Mouse (Mus musculus): ENCODE measurements around the gene Rnaseh1. TPM values are rescaled to one million over a fixed set of nuclear protein-coding genes. Genes with fewer than 3 reads are reported as not detected.

The Rnaseh1 gene
- polyA plus RNA-seq, 1 experiment from 2014 or later: 17.3 TPM

GRCm38 (mm10) chr12:28674038-28674720 lies 24.8 kb downstream of the Rnaseh1 start:
- Histone ChIP-seq H3K4me1 (replicated peaks) (peaks cover 9% of the 10 kb centered on the region), H3K36me3 (peaks cover 7% of the 10 kb centered on the region; the same call in 1 of the 2 replicates), H3K9me3 (replicated peaks) (no peaks in the 10 kb centered on the region), H3K9ac (no peak overlapping the region), H3K27ac (no peak overlapping the region), H3K27me3 (no peaks in the 10 kb centered on the region), H3K4me3 (no peak overlapping the region), H3K4me2 (no peak overlapping the region)
- no peak for ATAC-seq (replicated peaks; ENCODE audit: insufficient number of reproducible peaks, insufficient read depth, low FRiP score, low read depth)
- WGBS: 82% methylated on average over 10 of the region's 10 CpGs

GRCm38 (mm10) chr12:28675121-28675924 lies 25.9 kb downstream of the Rnaseh1 start, which contains the start of gene Adi1:
Adi1 (plus strand) TSS chr12:28675231.
- H3K4me2 ChIP-seq: peak within 1 kb of the TSS; percentile 67
- H3K4me3 ChIP-seq: peak within 1 kb of the TSS; percentile 72
- WGBS: 3% methylated on average over 53 of the region's 53 CpGs
- H3K9me3 ChIP-seq (replicated peaks): no peaks in the 10 kb centered on the region
- no peaks in the 10 kb centered on the region for H3K27me3 ChIP-seq
- peaks cover 9% of the 10 kb centered on the region for H3K4me1 ChIP-seq (replicated peaks)
- ATAC-seq (replicated peaks; ENCODE audit: insufficient number of reproducible peaks, insufficient read depth, low FRiP score, low read depth): peak; percentile 89
- H3K9ac ChIP-seq: peak within 1 kb of the TSS; percentile 72
- peak within 1 kb of the TSS; percentile 90 for H3K27ac ChIP-seq
- peaks cover 7% of the 10 kb centered on the region; the same call in 1 of the 2 replicates for H3K36me3 ChIP-seq

GRCm38 (mm10) chr12:28675925-28676209 lies 26.5 kb downstream of the Rnaseh1 start:
- Histone ChIP-seq H3K27me3 (no peaks in the 10 kb centered on the region), H3K9me3 (replicated peaks) (no peaks in the 10 kb centered on the region), H3K4me2 (peak overlapping the region; percentile 67), H3K36me3 (peaks cover 7% of the 10 kb centered on the region; the same call in 1 of the 2 replicates), H3K27ac (peak overlapping the region; percentile 90), H3K4me3 (peak overlapping the region; percentile 72), H3K4me1 (replicated peaks) (peaks cover 9% of the 10 kb centered on the region), H3K9ac (peak overlapping the region; percentile 72)
- no peak for ATAC-seq (replicated peaks; ENCODE audit: insufficient number of reproducible peaks, insufficient read depth, low FRiP score, low read depth)
- WGBS: 58% methylated on average over 5 of the region's 5 CpGs

GRCm38 (mm10) chr12:28684674-28685073 lies 35.3 kb downstream of the Rnaseh1 start:
- peaks cover 18% of the 10 kb centered on the region for H3K36me3 ChIP-seq
- no peak for ATAC-seq (replicated peaks; ENCODE audit: insufficient number of reproducible peaks, insufficient read depth, low FRiP score, low read depth)
- H3K27ac ChIP-seq: no peak overlapping the region
- no peak overlapping the region for H3K9ac ChIP-seq
- no peaks in the 10 kb centered on the region for H3K4me1 ChIP-seq (replicated peaks)
- no peaks in the 10 kb centered on the region for H3K9me3 ChIP-seq (replicated peaks)
- H3K4me2 ChIP-seq: no peak overlapping the region
- 75% methylated on average over 1 of the region's 1 CpGs for WGBS
- no peaks in the 10 kb centered on the region for H3K27me3 ChIP-seq
- no peak overlapping the region for H3K4me3 ChIP-seq

GRCm38 (mm10) chr12:28685771-28686170 lies 36.4 kb downstream of the Rnaseh1 start:
- Histone ChIP-seq H3K36me3 (peaks cover 29% of the 10 kb centered on the region), H3K4me2 (no peak overlapping the region), H3K27ac (no peak overlapping the region), H3K4me3 (no peak overlapping the region), H3K9me3 (replicated peaks) (no peaks in the 10 kb centered on the region), H3K4me1 (replicated peaks) (no peaks in the 10 kb centered on the region), H3K27me3 (no peaks in the 10 kb centered on the region), H3K9ac (no peak overlapping the region)
- 56% methylated on average over 3 of the region's 3 CpGs for WGBS
- ATAC-seq (replicated peaks; ENCODE audit: insufficient number of reproducible peaks, insufficient read depth, low FRiP score, low read depth): no peak

GRCm38 (mm10) chr12:28686199-28686879 lies 36.9 kb downstream of the Rnaseh1 start:
- WGBS: 82% methylated on average over 8 of the region's 8 CpGs

GRCm38 (mm10) chr12:28688996-28689395 lies 39.6 kb downstream of the Rnaseh1 start:
- H3K36me3 ChIP-seq: peaks cover 33% of the 10 kb centered on the region
- H3K27me3 ChIP-seq: no peaks in the 10 kb centered on the region
- H3K4me2 ChIP-seq: no peak overlapping the region
- H3K4me1 ChIP-seq (replicated peaks): no peaks in the 10 kb centered on the region; the same call in 1 of the 2 replicates
- ATAC-seq (replicated peaks; ENCODE audit: insufficient number of reproducible peaks, insufficient read depth, low FRiP score, low read depth): no peak
- H3K4me3 ChIP-seq: no peak overlapping the region
- no peaks in the 10 kb centered on the region for H3K9me3 ChIP-seq (replicated peaks)
- H3K27ac ChIP-seq: no peak overlapping the region
- no peak overlapping the region for H3K9ac ChIP-seq
- WGBS: 89% methylated on average over 6 of the region's 6 CpGs

More at GRCm38 (mm10) chr12:28686199-28686879, 36.9 kb downstream of the Rnaseh1 start:
- Histone ChIP-seq H3K9me3 (replicated peaks) (no peaks in the 10 kb centered on the region), H3K27ac (no peak overlapping the region), H3K4me1 (replicated peaks) (no peaks in the 10 kb centered on the region), H3K9ac (no peak overlapping the region), H3K4me2 (no peak overlapping the region), H3K27me3 (no peaks in the 10 kb centered on the region), H3K36me3 (peaks cover 31% of the 10 kb centered on the region), H3K4me3 (no peak overlapping the region)
- ATAC-seq (replicated peaks; ENCODE audit: insufficient number of reproducible peaks, insufficient read depth, low FRiP score, low read depth): no peak

GRCm38 (mm10) chr12:28690730-28691129 lies 41.3 kb downstream of the Rnaseh1 start:
- Histone ChIP-seq H3K27ac (no peak overlapping the region), H3K4me1 (replicated peaks) (peaks cover 12% of the 10 kb centered on the region), H3K9ac (no peak overlapping the region), H3K4me3 (no peak overlapping the region), H3K36me3 (peaks cover 33% of the 10 kb centered on the region), H3K4me2 (no peak overlapping the region), H3K27me3 (no peaks in the 10 kb centered on the region), H3K9me3 (replicated peaks) (no peaks in the 10 kb centered on the region)
- ATAC-seq (replicated peaks; ENCODE audit: insufficient number of reproducible peaks, insufficient read depth, low FRiP score, low read depth): no peak
- 91% methylated on average over 7 of the region's 7 CpGs for WGBS

GRCm38 (mm10) chr12:28693738-28694137 lies 44.3 kb downstream of the Rnaseh1 start:
- no peak overlapping the region for H3K4me3 ChIP-seq
- no peak for ATAC-seq (replicated peaks; ENCODE audit: insufficient number of reproducible peaks, insufficient read depth, low FRiP score, low read depth)
- H3K27ac ChIP-seq: no peak overlapping the region
- no peaks in the 10 kb centered on the region for H3K27me3 ChIP-seq
- H3K4me1 ChIP-seq (replicated peaks): peaks cover 12% of the 10 kb centered on the region
- H3K4me2 ChIP-seq: no peak overlapping the region
- H3K36me3 ChIP-seq: peaks cover 39% of the 10 kb centered on the region
- no peak overlapping the region for H3K9ac ChIP-seq
- H3K9me3 ChIP-seq (replicated peaks): no peaks in the 10 kb centered on the region
- 53% methylated on average over 3 of the region's 3 CpGs for WGBS

GRCm38 (mm10) chr12:28694231-28694630 lies 44.8 kb downstream of the Rnaseh1 start:
- ATAC-seq (replicated peaks; ENCODE audit: insufficient number of reproducible peaks, insufficient read depth, low FRiP score, low read depth): no peak
- Histone ChIP-seq H3K4me1 (replicated peaks) (peaks cover 12% of the 10 kb centered on the region), H3K27ac (no peak overlapping the region), H3K36me3 (peaks cover 35% of the 10 kb centered on the region), H3K27me3 (no peaks in the 10 kb centered on the region), H3K9ac (no peak overlapping the region), H3K9me3 (replicated peaks) (no peaks in the 10 kb centered on the region), H3K4me3 (no peak overlapping the region), H3K4me2 (no peak overlapping the region)
- WGBS: 68% methylated on average over 2 of the region's 2 CpGs

GRCm38 (mm10) chr12:28694776-28695175 lies 45.4 kb downstream of the Rnaseh1 start:
- Histone ChIP-seq H3K36me3 (peaks cover 29% of the 10 kb centered on the region), H3K4me3 (no peak overlapping the region), H3K4me1 (replicated peaks) (peaks cover 12% of the 10 kb centered on the region), H3K4me2 (no peak overlapping the region), H3K9me3 (replicated peaks) (no peaks in the 10 kb centered on the region), H3K27ac (no peak overlapping the region), H3K27me3 (no peaks in the 10 kb centered on the region), H3K9ac (no peak overlapping the region)
- ATAC-seq (replicated peaks; ENCODE audit: insufficient number of reproducible peaks, insufficient read depth, low FRiP score, low read depth): no peak
- WGBS: 64% methylated on average over 7 of the region's 7 CpGs
